Mouse (Mus musculus) kidney, embryonic 15.5 days (tissue): ENCODE results near the gene Ints12. TPM values are rescaled to one million over a fixed set of nuclear protein-coding genes. Genes with fewer than 3 reads are reported as not detected.

Source experiments
- ATAC-seq: fragments of 200-750 bp; cut with Nextera tagmentation; replicated peaks from 2 replicates; pipeline ENCODE4 v1.8.0; 2017; ENCODE audit warnings: moderate TSS enrichment; ENCODE audit not compliant: low FRiP score
- H3K27ac ChIP-seq: fragments of 300-500 bp; sonication (generic); 2 replicates; pipeline ENCODE4 v1.5.1; 2015; ENCODE audit warnings: mild to moderate bottlenecking, inconsistent platforms
- H3K27me3 ChIP-seq: fragments of 300-500 bp; sonication (generic); 2 replicates; pipeline ENCODE4 v1.6.1; 2015; ENCODE audit warnings: inconsistent platforms
- H3K36me3 ChIP-seq: fragments of 300-500 bp; sonication (generic); 2 replicates; pipeline ENCODE4 v1.6.1; 2015; ENCODE audit warnings: inconsistent platforms
- H3K4me1 ChIP-seq: fragments of 300-500 bp; sonication (generic); 2 replicates; pipeline ENCODE4 v1.6.1; 2015; ENCODE audit warnings: inconsistent platforms
- H3K4me2 ChIP-seq: fragments of 300-500 bp; sonication (generic); 2 replicates; pipeline ENCODE4 v1.6.1; 2015; ENCODE audit warnings: moderate library complexity, mild to moderate bottlenecking, inconsistent platforms
- H3K4me3 ChIP-seq: fragments of 300-500 bp; sonication (generic); replicated peaks from 2 replicates; pipeline ENCODE4 v1.5.1; 2015; ENCODE audit warnings: mild to moderate bottlenecking, inconsistent platforms
- H3K9ac ChIP-seq: fragments of 300-500 bp; sonication (generic); 2 replicates; pipeline ENCODE4 v1.6.1; 2015; ENCODE audit warnings: mild to moderate bottlenecking, inconsistent platforms
- H3K9me3 ChIP-seq: fragments of 300-500 bp; sonication (generic); replicated peaks from 2 replicates; pipeline ENCODE4 v1.6.1; 2016; ENCODE audit warnings: inconsistent platforms
- WGBS: fragments of 180-500 bp; shearing (Covaris S2); methylation state at CpG from one replicate; pipeline ENCODE4 v1.1.7; 2015; ENCODE audit warnings: mixed read lengths; 5-methylcytosine and 5-hydroxymethylcytosine counted together
- polyA plus RNA-seq: library from polyadenylated mRNA; unstranded; fragments of >200 nt; fragmentation: Nextera tagmentation; extraction: Ambion mirVana; gene quantifications from 2 replicates; pipeline ENCODE4 v1.2.1, GENCODE M21; 2015

Ints12 gene
- polyA plus RNA-seq, 1 experiment from 2014 or later, result 22.0 TPM

DNA sequence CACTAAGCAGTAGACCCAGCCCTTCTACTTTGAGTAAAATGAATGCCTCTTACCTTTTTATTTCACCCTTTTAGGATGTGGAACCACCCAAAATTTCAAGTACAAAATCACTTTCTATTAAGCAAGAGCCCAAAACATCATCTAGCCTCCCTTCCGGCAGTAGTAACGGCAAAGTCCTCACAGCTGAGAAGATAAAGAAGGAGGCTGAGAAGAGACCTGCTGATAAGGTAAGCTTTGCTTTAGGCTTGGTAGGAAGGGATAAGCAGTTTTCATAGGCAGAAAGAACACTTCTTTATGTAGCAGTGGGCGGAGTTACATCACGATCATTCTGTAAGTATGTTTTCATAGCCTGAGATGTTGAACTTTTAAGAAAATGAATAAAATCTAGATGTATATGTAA is 6.7 kb downstream of the Ints12 start:
- Histone ChIP-seq H3K9me3 (no peaks in the 10 kb centered on the region), H3K9ac (no peak overlapping the region), H3K27me3 (no peaks in the 10 kb centered on the region), H3K4me1 (peaks cover 10% of the 10 kb centered on the region), H3K27ac (no peak overlapping the region), H3K4me3 (no peak overlapping the region), H3K36me3 (peaks cover 53% of the 10 kb centered on the region), H3K4me2 (no peak overlapping the region)
- no peak for ATAC-seq
- WGBS, result 95% methylated on average over 4 of the region's 4 CpGs

- ATAC-seq, result no peak
- H3K9ac ChIP-seq, result no peak overlapping the region
- H3K27ac ChIP-seq, result no peak overlapping the region
- 84% methylated on average over 2 of the region's 2 CpGs for WGBS
- peaks cover 59% of the 10 kb centered on the region for H3K36me3 ChIP-seq
- no peak overlapping the region for H3K4me2 ChIP-seq
- peaks cover 8% of the 10 kb centered on the region for H3K4me1 ChIP-seq
- no peak overlapping the region for H3K4me3 ChIP-seq
- no peaks in the 10 kb centered on the region for H3K9me3 ChIP-seq
- no peaks in the 10 kb centered on the region for H3K27me3 ChIP-seq
Observed at GRCm38 (mm10) chr3:133098909-133099308, 7.3 kb downstream of the Ints12 start.

DNA sequence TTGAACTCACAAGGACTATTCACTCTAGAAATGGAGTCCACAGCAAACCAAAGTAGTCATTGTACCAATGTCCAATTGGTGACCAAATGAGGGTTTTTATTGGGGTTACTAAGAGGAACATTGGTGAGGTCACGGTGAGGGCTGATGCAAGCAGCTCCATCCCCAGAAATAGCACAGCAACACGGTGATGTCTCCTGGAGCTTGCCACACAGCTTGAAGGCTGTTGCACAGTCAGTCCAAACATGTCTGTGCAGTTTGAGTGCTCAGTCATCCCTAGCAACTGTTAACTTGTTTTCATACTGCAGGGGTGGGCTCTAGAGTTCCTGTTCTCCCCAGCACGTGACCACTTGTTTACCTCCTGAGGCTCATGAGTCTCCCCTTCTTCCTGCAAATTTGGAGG is 12.1 kb downstream of the Ints12 start:
- Histone ChIP-seq H3K4me3 (no peak overlapping the region), H3K4me1 (no peaks in the 10 kb centered on the region), H3K27ac (no peak overlapping the region), H3K4me2 (no peak overlapping the region), H3K36me3 (peaks cover 77% of the 10 kb centered on the region), H3K9ac (no peak overlapping the region), H3K27me3 (no peaks in the 10 kb centered on the region), H3K9me3 (no peaks in the 10 kb centered on the region)
- 84% methylated on average over 3 of the region's 3 CpGs for WGBS
- no peak for ATAC-seq

DNA sequence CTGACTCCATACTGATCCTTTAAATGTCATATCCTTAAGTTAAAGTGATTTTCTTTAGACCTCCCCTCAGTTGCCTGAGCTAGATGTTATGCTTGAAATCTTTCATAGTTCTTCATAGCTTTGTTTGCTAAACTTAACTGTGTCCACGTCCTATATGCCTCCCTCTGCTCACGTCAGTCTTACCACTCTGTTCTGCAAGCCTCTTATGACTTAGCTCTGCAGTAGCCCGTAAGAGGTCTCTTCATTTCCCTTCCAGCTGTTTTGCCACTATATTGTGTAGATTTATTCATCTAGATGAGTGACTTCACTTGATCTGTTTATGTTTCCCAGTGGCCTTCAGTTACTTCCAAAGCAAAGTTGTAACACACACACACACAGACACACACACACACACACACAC is 12.8 kb downstream of the Ints12 start:
- H3K36me3 ChIP-seq, result peaks cover 78% of the 10 kb centered on the region
- no peak for ATAC-seq
- no peaks in the 10 kb centered on the region for H3K27me3 ChIP-seq
- 87% methylated on average over 3 of the region's 3 CpGs for WGBS
- no peak overlapping the region for H3K27ac ChIP-seq
- no peak overlapping the region for H3K9ac ChIP-seq
- H3K4me3 ChIP-seq, result no peak overlapping the region
- no peaks in the 10 kb centered on the region for H3K9me3 ChIP-seq
- no peaks in the 10 kb centered on the region for H3K4me1 ChIP-seq
- H3K4me2 ChIP-seq, result no peak overlapping the region

DNA sequence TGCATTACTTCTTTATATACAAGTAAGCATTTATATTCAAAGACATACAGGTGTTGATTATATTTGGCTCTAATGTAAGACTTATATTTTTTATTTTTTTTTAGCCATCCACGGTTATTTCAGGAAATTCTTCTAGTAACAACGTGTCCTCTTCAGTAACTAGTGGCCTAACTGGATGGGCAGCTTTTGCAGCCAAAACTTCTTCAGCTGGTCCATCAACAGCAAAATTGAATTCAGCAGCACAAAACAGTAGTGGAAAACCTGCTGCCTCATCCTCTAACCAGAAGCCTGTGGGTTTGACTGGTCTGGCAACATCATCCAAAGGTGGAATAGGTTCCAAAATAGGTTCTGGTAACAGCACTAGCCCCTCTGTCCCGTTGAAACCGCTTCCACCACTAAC is 17.1 kb downstream of the Ints12 start:
- no peaks in the 10 kb centered on the region for H3K9me3 ChIP-seq
- H3K27ac ChIP-seq, result no peak overlapping the region
- no peak for ATAC-seq
- H3K27me3 ChIP-seq, result no peaks in the 10 kb centered on the region
- H3K4me1 ChIP-seq, result no peaks in the 10 kb centered on the region
- H3K4me3 ChIP-seq, result no peak overlapping the region
- peaks cover 55% of the 10 kb centered on the region for H3K36me3 ChIP-seq
- 91% methylated on average over 4 of the region's 4 CpGs for WGBS
- H3K9ac ChIP-seq, result no peak overlapping the region
- no peak overlapping the region for H3K4me2 ChIP-seq

GRCm38 (mm10) chr3:133109844-133110243 is 18.2 kb downstream of the Ints12 start:
- Histone ChIP-seq H3K36me3 (peaks cover 45% of the 10 kb centered on the region), H3K4me1 (no peaks in the 10 kb centered on the region), H3K9me3 (no peaks in the 10 kb centered on the region), H3K27ac (no peak overlapping the region), H3K27me3 (no peaks in the 10 kb centered on the region), H3K4me2 (no peak overlapping the region), H3K4me3 (no peak overlapping the region), H3K9ac (no peak overlapping the region)
- 89% methylated on average over 4 of the region's 4 CpGs for WGBS
- ATAC-seq, result no peak

DNA sequence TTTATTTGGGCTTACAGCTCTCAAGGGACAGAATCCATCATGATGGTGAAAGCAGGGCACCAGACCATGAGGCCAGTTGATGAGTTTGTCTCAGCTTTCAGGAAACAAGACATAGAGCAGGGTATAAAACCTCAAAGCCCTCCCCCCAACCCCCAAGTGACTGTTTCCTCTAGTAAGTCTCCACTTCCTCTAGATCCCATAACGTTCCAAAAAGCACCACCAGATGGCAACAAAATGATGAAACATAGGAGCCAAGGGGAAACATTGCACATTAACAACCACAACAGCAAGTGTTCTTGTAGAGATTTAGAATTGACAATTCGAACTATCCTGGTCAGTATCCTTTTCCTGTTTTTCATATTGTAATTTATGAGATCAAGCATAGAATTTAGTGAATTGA is 20.1 kb downstream of the Ints12 start:
- Histone ChIP-seq H3K27ac (no peak overlapping the region), H3K4me2 (no peak overlapping the region), H3K9me3 (no peaks in the 10 kb centered on the region), H3K4me1 (no peaks in the 10 kb centered on the region), H3K36me3 (peaks cover 31% of the 10 kb centered on the region), H3K9ac (no peak overlapping the region), H3K27me3 (no peaks in the 10 kb centered on the region), H3K4me3 (no peak overlapping the region)
- ATAC-seq, result no peak
- WGBS, result 38% methylated on average over 2 of the region's 2 CpGs

DNA sequence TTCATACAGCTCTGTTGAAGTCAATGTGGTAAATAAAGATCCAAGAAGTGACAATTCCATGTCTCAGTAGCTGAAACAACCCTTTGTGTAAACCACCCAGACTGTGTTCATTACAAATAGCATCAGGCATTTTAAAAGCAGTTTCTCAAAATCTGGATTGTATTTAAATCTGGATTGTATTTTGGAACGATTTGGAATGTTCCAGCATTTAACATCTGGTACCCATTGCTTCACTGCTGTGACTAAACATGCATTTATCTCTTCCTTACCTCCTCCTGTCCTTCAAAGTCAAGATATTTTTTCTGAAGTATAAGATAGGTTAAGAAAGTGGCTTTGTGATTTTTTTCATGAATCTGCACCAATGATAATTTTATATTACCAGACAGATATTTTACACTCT is 21.6 kb downstream of the Ints12 start:
- Histone ChIP-seq H3K27ac (no peak overlapping the region), H3K4me2 (no peak overlapping the region), H3K4me1 (no peaks in the 10 kb centered on the region), H3K9me3 (no peaks in the 10 kb centered on the region), H3K4me3 (no peak overlapping the region), H3K36me3 (peaks cover 19% of the 10 kb centered on the region), H3K9ac (no peak overlapping the region), H3K27me3 (no peaks in the 10 kb centered on the region)
- no peak for ATAC-seq
- whole genome bisulfite sequencing, result 77% methylated on average over 1 of the region's 1 CpGs

GRCm38 (mm10) chr3:133131372-133131771 is 39.7 kb downstream of the Ints12 start:
- Histone ChIP-seq H3K9me3 (no peaks in the 10 kb centered on the region), H3K27ac (no peak overlapping the region), H3K4me1 (no peaks in the 10 kb centered on the region), H3K27me3 (no peaks in the 10 kb centered on the region), H3K4me3 (no peak overlapping the region), H3K36me3 (peaks cover 5% of the 10 kb centered on the region), H3K9ac (no peak overlapping the region), H3K4me2 (no peak overlapping the region)
- no peak for ATAC-seq
- WGBS, result 92% methylated on average over 5 of the region's 5 CpGs

DNA sequence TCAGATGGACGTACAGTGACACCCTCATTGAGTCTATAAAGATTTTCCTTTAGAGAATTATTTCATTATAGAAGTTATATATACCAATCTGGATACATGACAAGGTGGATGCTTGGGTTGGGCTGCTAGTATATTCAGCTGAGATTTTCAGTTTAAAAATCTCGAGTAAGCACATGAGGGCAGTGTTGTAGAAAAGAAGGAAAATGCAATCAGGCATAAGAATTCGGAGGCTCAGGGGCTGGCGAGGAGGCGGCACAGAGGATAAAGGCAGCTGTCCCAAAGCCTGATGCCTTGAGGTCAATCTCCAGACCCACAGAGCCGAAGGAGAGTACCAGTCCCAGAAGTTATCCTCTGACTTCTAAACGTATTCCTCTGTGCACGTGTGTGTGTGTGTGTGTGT is 41.0 kb downstream of the Ints12 start:
- Histone ChIP-seq H3K4me1 (no peaks in the 10 kb centered on the region), H3K27me3 (no peaks in the 10 kb centered on the region), H3K4me2 (no peak overlapping the region), H3K36me3 (peaks cover 5% of the 10 kb centered on the region), H3K9me3 (no peaks in the 10 kb centered on the region), H3K4me3 (no peak overlapping the region), H3K9ac (no peak overlapping the region), H3K27ac (no peak overlapping the region)
- no peak for ATAC-seq
- WGBS, result 77% methylated on average over 8 of the region's 8 CpGs

DNA sequence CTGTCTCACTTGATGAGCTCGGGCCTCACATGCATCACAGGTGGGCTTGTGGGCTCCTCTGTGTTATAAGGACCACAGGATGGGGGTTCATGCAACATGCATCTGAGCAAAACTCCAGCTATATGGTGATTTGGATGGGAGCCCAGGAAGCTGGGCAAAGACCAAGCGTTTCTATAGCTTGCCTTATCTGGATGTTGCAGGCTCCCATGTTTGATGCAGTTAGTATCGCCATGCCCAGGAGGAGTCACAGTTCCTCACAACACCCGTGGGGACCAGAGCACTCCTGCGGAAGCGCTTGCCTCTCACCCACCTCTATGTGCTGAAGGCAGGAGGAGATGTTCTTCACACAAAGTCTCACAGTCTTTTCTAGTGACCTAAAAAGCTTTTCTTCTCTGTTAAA is 50.2 kb downstream of the Ints12 start:
- Histone ChIP-seq H3K9me3 (no peaks in the 10 kb centered on the region), H3K27me3 (no peaks in the 10 kb centered on the region), H3K4me1 (no peaks in the 10 kb centered on the region), H3K27ac (no peak overlapping the region), H3K36me3 (no peaks in the 10 kb centered on the region), H3K4me3 (no peak overlapping the region), H3K9ac (no peak overlapping the region), H3K4me2 (no peak overlapping the region)
- WGBS, result 91% methylated on average over 6 of the region's 6 CpGs
- no peak for ATAC-seq

DNA sequence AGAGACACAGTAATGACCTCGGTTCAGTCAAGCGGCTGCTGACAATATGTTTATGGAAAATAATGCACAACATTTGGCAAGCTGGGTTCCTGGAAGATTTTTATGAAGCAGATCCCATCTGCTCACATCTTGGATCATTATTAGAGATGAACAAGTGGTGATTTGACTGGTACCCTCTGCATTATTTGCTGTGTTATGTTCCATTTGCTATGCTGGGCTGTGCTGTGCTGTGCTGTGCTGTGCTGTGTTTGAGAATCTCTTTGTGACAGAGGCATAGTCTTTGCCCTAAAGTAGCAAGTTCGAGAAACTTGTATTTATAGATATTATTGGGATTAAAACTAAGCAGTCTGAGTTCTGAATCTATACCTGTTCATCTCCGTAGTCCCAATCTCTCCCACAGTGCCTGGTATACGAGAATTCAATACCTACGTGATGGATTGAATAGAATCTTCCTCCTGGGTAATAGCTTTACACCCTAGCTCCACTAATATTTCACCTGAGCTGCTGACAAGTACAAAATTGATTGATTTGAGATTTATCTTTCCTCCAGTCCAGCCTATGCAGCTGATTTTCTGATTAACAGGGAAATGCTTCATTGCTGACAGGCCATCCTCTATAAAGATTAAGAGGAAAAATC is 53.0 kb downstream of the Ints12 start:
- 86% methylated on average over 6 of the region's 6 CpGs for WGBS

DNA sequence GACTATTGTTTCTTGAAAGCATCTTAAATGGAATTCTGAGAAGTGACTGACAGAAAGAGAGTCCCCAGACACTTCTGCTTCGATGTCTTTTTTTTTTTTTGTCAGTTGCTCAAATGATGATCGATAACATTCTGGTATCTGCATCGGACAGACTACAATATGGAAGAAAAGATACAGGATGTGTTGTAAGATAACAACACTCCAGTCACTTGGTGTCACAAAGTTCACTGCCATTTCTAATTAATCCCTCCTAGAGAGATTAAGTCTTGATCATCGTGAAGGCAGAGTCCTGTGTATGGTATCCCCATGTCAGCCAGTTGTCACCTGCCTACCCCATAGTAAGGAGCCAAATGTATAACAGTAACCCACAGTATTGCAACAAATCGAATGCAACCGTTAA is 60.0 kb downstream of the Ints12 start:
- H3K4me3 ChIP-seq, result no peak overlapping the region
- no peak for ATAC-seq
- no peaks in the 10 kb centered on the region for H3K27me3 ChIP-seq
- no peak overlapping the region for H3K27ac ChIP-seq
- no peak overlapping the region for H3K9ac ChIP-seq
- H3K4me1 ChIP-seq, result no peaks in the 10 kb centered on the region
- 87% methylated on average over 6 of the region's 6 CpGs for WGBS
- no peak overlapping the region for H3K4me2 ChIP-seq
- H3K9me3 ChIP-seq, result no peaks in the 10 kb centered on the region
- no peaks in the 10 kb centered on the region for H3K36me3 ChIP-seq

More for the DNA sequence above, 53.0 kb downstream of the Ints12 start:
- Histone ChIP-seq H3K36me3 (no peaks in the 10 kb centered on the region), H3K9ac (no peak overlapping the region), H3K4me2 (no peak overlapping the region), H3K4me1 (no peaks in the 10 kb centered on the region), H3K27ac (no peak overlapping the region), H3K9me3 (no peaks in the 10 kb centered on the region), H3K4me3 (no peak overlapping the region), H3K27me3 (no peaks in the 10 kb centered on the region)
- ATAC-seq, result no peak
